31 mouse cellular contexts compared by ENCODE assay signal in genomic region chr1:173633969-173634645, GRCm38 (mm10). TPM values are rescaled to one million over a fixed set of nuclear protein-coding genes. Genes with fewer than 3 reads are reported as not detected.
A peak's percentile ranks its signal among the peaks of the same experiment; 100 is the strongest.
DNase-seq lines count a peak whose midpoint lies in the region; ATAC-seq and TF ChIP-seq lines count a peak whose summit lies in the region.
"Had no signal": no experiment of that assay in that cellular context is flagged by ENCODE, and none has a peak within 500 bp of the region (broad histone marks: within the 10 kb centered on the region; RNA-seq: fewer than 3 reads in every experiment).

No protein-coding gene starts in this region.

- 17% methylated on average over 5 of the region's 5 CpGs for WGBS in spleen, adult 2 months
- 82% methylated on average over 5 of the region's 5 CpGs for WGBS in heart, embryonic 11.5 days (ENCODE audit: insufficient replicate concordance)

- no peaks in the 10 kb centered on the region for H3K4me1 ChIP-seq in spleen, adult 2 months (ENCODE audit: control insufficient read depth, insufficient read depth, insufficient read length)
- H3K4me1 ChIP-seq in heart, embryonic 11.5 days (ENCODE audit: control insufficient read depth, insufficient read depth, low read length): no peaks in the 10 kb centered on the region
- H3K4me1 ChIP-seq: embryonic facial prominence, embryonic 10.5 days; embryonic facial prominence, embryonic 13.5 days; forebrain, embryonic 12.5 days; forebrain, embryonic 15.5 days; heart, embryonic 13.5 days; hindbrain, embryonic 12.5 days; hindbrain, embryonic 15.5 days had no signal

- H3K4me3 ChIP-seq in spleen, adult 2 months (ENCODE audit: extremely low read depth, insufficient read depth, insufficient read length): peak overlapping the region; percentile 44; the same call in 1 of the 2 replicates
- H3K4me3 ChIP-seq in heart, embryonic 11.5 days (ENCODE audit: low read depth, low read length): no peak overlapping the region
- H3K4me3 ChIP-seq: embryonic facial prominence, embryonic 10.5 days; embryonic facial prominence, embryonic 13.5 days; erythroblast, embryonic 14.5 days; forebrain, embryonic 12.5 days; forebrain, embryonic 15.5 days; heart, embryonic 13.5 days; hindbrain, embryonic 12.5 days; hindbrain, embryonic 15.5 days had no signal

- H3K4me2 ChIP-seq in heart, embryonic 11.5 days: no peak overlapping the region
- H3K4me2 ChIP-seq: embryonic facial prominence, embryonic 13.5 days; forebrain, embryonic 12.5 days; forebrain, embryonic 15.5 days; heart, embryonic 13.5 days; hindbrain, embryonic 12.5 days; hindbrain, embryonic 15.5 days had no signal

- H3K9ac ChIP-seq in heart, embryonic 11.5 days (ENCODE audit: low read depth, low read length): no peak overlapping the region
- H3K9ac ChIP-seq: embryonic facial prominence, embryonic 13.5 days; forebrain, embryonic 12.5 days; forebrain, embryonic 15.5 days; heart, embryonic 13.5 days; hindbrain, embryonic 12.5 days; hindbrain, embryonic 15.5 days had no signal

- H3K27me3 ChIP-seq in spleen, adult 2 months (ENCODE audit: control insufficient read depth, insufficient read depth, low read length): no peaks in the 10 kb centered on the region
- no peaks in the 10 kb centered on the region for H3K27me3 ChIP-seq in heart, embryonic 11.5 days (ENCODE audit: control insufficient read depth, insufficient read depth, low read length)
- H3K27me3 ChIP-seq: CH12.LX; embryonic facial prominence, embryonic 13.5 days; forebrain, embryonic 12.5 days; forebrain, embryonic 15.5 days; heart, embryonic 13.5 days; hindbrain, embryonic 12.5 days; hindbrain, embryonic 15.5 days; Patski had no signal

- TF ChIP-seq CTCF in spleen, adult 2 months (IDR thresholded peaks at IDR 0.05; ENCODE audit: extremely low read depth, insufficient read depth, insufficient read length, insufficient replicate concordance): no peak

- H3K36me3 ChIP-seq in spleen, adult 2 months (ENCODE audit: control insufficient read depth, insufficient read depth, low read length): no peaks in the 10 kb centered on the region; the same call in 1 of the 2 replicates
- H3K36me3 ChIP-seq in heart, embryonic 11.5 days (ENCODE audit: control insufficient read depth, insufficient read depth, low read length): no peaks in the 10 kb centered on the region
- H3K36me3 ChIP-seq: embryonic facial prominence, embryonic 10.5 days; embryonic facial prominence, embryonic 13.5 days; forebrain, embryonic 12.5 days; forebrain, embryonic 15.5 days; G1E; heart, embryonic 13.5 days; hindbrain, embryonic 12.5 days; hindbrain, embryonic 15.5 days had no signal

- peak overlapping the region; percentile 4; the same call in 1 of the 2 replicates for H3K27ac ChIP-seq in spleen, adult 2 months (ENCODE audit: insufficient read depth, low read length)
- H3K27ac ChIP-seq in heart, embryonic 11.5 days (ENCODE audit: low read depth, low read length): no peak overlapping the region
- H3K27ac ChIP-seq: embryonic facial prominence, embryonic 10.5 days; embryonic facial prominence, embryonic 13.5 days; forebrain, embryonic 12.5 days; forebrain, embryonic 15.5 days; heart, embryonic 13.5 days; hindbrain, embryonic 12.5 days; hindbrain, embryonic 15.5 days had no signal

- H3K9me3 ChIP-seq in heart, embryonic 11.5 days (replicated peaks; ENCODE audit: control insufficient read depth, low read length): no peaks in the 10 kb centered on the region
- H3K9me3 ChIP-seq: embryonic facial prominence, embryonic 10.5 days; embryonic facial prominence, embryonic 13.5 days; forebrain, embryonic 12.5 days; forebrain, embryonic 15.5 days; G1E; heart, embryonic 13.5 days; hindbrain, embryonic 12.5 days; hindbrain, embryonic 15.5 days had no signal

- ATAC-seq in megakaryocyte, adult 5-6 weeks (ENCODE audit: poor library complexity, severe bottlenecking): peak; percentile 58
- ATAC-seq in neutrophil, adult 5-6 weeks (ENCODE audit: extremely low read depth, insufficient number of reproducible peaks, low FRiP score, poor library complexity, severe bottlenecking): peak; percentile 31; the same call in 1 of the 2 replicates
- no peak for ATAC-seq in heart, embryonic 11.5 days (replicated peaks; ENCODE audit: insufficient number of reproducible peaks, low FRiP score, low TSS enrichment)
- ATAC-seq: forebrain, embryonic 15.5 days; Patski had no signal

- no peak for TF ChIP-seq POLR2A in spleen, adult 2 months (IDR thresholded peaks at IDR 0.05; ENCODE audit: low read depth, low read length)

- no peak for DNase-seq in spleen, adult 2 months (ENCODE audit: low read depth in 1 of 2, low spot score in 2 of 2)
- no peak for DNase-seq in spleen, postnatal 36 days (ENCODE audit: low spot score in 2 of 2)
- DNase-seq in right cerebral cortex, adult 2 months (ENCODE audit: low spot score in 2 of 2): no peak
- DNase-seq in adipocyte (ENCODE audit: low spot score): no peak
- DNase-seq: adrenal gland, adult 2 months; adrenal gland, postnatal 14 days; cerebellum, adult 11 months; cerebellum, adult 2 months; cerebellum, adult 9-11 months; cerebellum, postnatal 25 days; embryo, embryonic 11 days; gastrocnemius, postnatal 36 days; heart, adult 11 months; heart, postnatal 14 days had no signal

RNA-seq across cellular contexts. Expression of gene Ifi209, which starts 3.4 kb away (rescaled TPM):
- polyA plus RNA-seq in spleen, adult 2 months (2012; rRNA removed): 4.2 and 7.8 TPM in 2 replicates
- 191 and 200 TPM in 2 replicates for total RNA-seq in megakaryocyte, adult 5-6 weeks (2015)
- total RNA-seq in megakaryocyte, adult 5-6 weeks (2017): 256 and 263 TPM in 2 replicates
- 424 and 436 TPM in 2 replicates for total RNA-seq in neutrophil, adult 5-6 weeks (2017)
- polyA plus RNA-seq in heart, embryonic 11.5 days (2014; fragmentation: Nextera tagmentation; extraction: Ambion mirVana): 0.10 TPM in 1 of 2 replicates, not detected in the other
- total RNA-seq: G1E had no signal
- polyA plus RNA-seq: adrenal gland, adult 2 months; erythroblast, embryonic 14.5 days; forebrain, embryonic 12.5 days; G1E; hindbrain, embryonic 12.5 days had no signal

RNA-seq across cellular contexts. Expression of gene Ifi213, which starts 35.0 kb away (rescaled TPM):
- polyA plus RNA-seq in spleen, adult 2 months (2012; rRNA removed): 9.0 and 18.9 TPM in 2 replicates
- total RNA-seq in megakaryocyte, adult 5-6 weeks (2015): 26.1 and 30.0 TPM in 2 replicates
- total RNA-seq in megakaryocyte, adult 5-6 weeks (2017): 20.0 and 30.5 TPM in 2 replicates
- 119 and 122 TPM in 2 replicates for total RNA-seq in neutrophil, adult 5-6 weeks (2017)
- polyA plus RNA-seq in heart, embryonic 11.5 days (2014; fragmentation: Nextera tagmentation; extraction: Ambion mirVana): not detected in 2 replicates
- total RNA-seq: gastrocnemius, adult 8-10 months; gastrocnemius, postnatal 36 days had no signal
- polyA plus RNA-seq: embryonic facial prominence, embryonic 10.5 days; embryonic facial prominence, embryonic 13.5 days; erythroblast, embryonic 14.5 days; forebrain, embryonic 12.5 days; forebrain, embryonic 15.5 days; G1E; hindbrain, embryonic 12.5 days; hindbrain, embryonic 15.5 days; Patski had no signal

RNA-seq across cellular contexts. Expression of gene Ifi208, which starts 39.4 kb away (rescaled TPM):
- polyA plus RNA-seq in spleen, adult 2 months (2012; rRNA removed): 11.4 and 12.9 TPM in 2 replicates
- total RNA-seq in megakaryocyte, adult 5-6 weeks (2015): 3.0 and 6.5 TPM in 2 replicates
- total RNA-seq in megakaryocyte, adult 5-6 weeks (2017): 2.3 and 2.4 TPM in 2 replicates
- 34.7 and 44.3 TPM in 2 replicates for total RNA-seq in neutrophil, adult 5-6 weeks (2017)
- polyA plus RNA-seq in heart, embryonic 11.5 days (2014; fragmentation: Nextera tagmentation; extraction: Ambion mirVana): 0.10 TPM in 1 of 2 replicates, not detected in the other
- total RNA-seq: hematopoietic stem cell, adult 5-6 weeks had no signal
- polyA plus RNA-seq: cerebellum, adult 2 months; cortical plate, adult 2 months; embryonic facial prominence, embryonic 13.5 days; forebrain, embryonic 12.5 days; forebrain, embryonic 15.5 days; G1E; heart, embryonic 13.5 days; hindbrain, embryonic 12.5 days; Patski had no signal
